Mouse (Mus musculus) ES-Bruce4 (cell line): ENCODE measurements at regions not wholly inside any gene's neighbourhood (a gene's known extent, or its start where the extent isn't known, plus 50 kb on each side); places are given as distances from the start of the nearest gene placed in this dataset.

Source experiments
- CTCF ChIP-seq: IDR thresholded peaks from one replicate; pipeline ENCODE4 v1.8.1; 2011; ENCODE audit warnings: low read depth, low read length
- POLR2A ChIP-seq: IDR thresholded peaks from one replicate; pipeline ENCODE4 v1.8.1; 2011; ENCODE audit warnings: low read length; ENCODE audit not compliant: insufficient read depth

GRCm38 (mm10) chr12:15896511-15896910, 79.8 kb upstream of the Trib2 start:
- TF ChIP-seq POLR2A (no peak), CTCF (no peak)
